Mouse (Mus musculus) forebrain, embryonic 10.5 days (tissue): ENCODE data around the gene Sfr1. TPM values are rescaled to one million over a fixed set of nuclear protein-coding genes. Genes with fewer than 3 reads are reported as not detected.

Source experiments
- DNase-seq: peaks from one replicate; pipeline ENCODE4 v3.0.0-alpha.2; 2017; ENCODE audit warnings: low spot score; ENCODE audit errors: extremely low spot score
- H3K27ac ChIP-seq: fragments of 300-500 bp; sonication (generic); 2 replicates; pipeline ENCODE4 v1.5.1; 2016; ENCODE audit warnings: mild to moderate bottlenecking
- H3K27me3 ChIP-seq: fragments of 300-500 bp; sonication (generic); 2 replicates; pipeline ENCODE4 v1.6.1; 2016; ENCODE audit warnings: mild to moderate bottlenecking; ENCODE audit not compliant: poor library complexity, severe bottlenecking
- H3K36me3 ChIP-seq: fragments of 300-500 bp; sonication (generic); replicated peaks from 2 replicates; pipeline ENCODE4 v1.6.1; 2016; ENCODE audit warnings: mild to moderate bottlenecking, moderate library complexity
- H3K4me1 ChIP-seq: fragments of 300-500 bp; sonication (generic); 2 replicates; pipeline ENCODE4 v1.6.1; 2016
- H3K4me3 ChIP-seq: fragments of 300-500 bp; sonication (generic); 2 replicates; pipeline ENCODE4 v1.5.1; 2016; ENCODE audit warnings: mild to moderate bottlenecking, moderate library complexity
- H3K9me3 ChIP-seq: fragments of 300-500 bp; sonication (generic); 2 replicates; pipeline ENCODE4 v1.6.1; 2016; ENCODE audit warnings: mild to moderate bottlenecking, moderate library complexity
- WGBS: fragments of 180-500 bp; shearing (Covaris S2); methylation state at CpG from one replicate; pipeline ENCODE4 v1.1.7; 2016; 5-methylcytosine and 5-hydroxymethylcytosine counted together
- microRNA-seq: library from miRNA; unstranded; fragments of <30 nt; microRNA quantifications from one replicate; pipeline ENCODE4, GENCODE M21; 2017
- polyA plus RNA-seq: library from polyadenylated mRNA; unstranded; fragments of >200 nt; fragmentation: Nextera tagmentation; extraction: Ambion mirVana; gene quantifications from 2 replicates; pipeline ENCODE4 v1.2.1, GENCODE M21; 2016

Gene Sfr1
- polyA plus RNA-seq, 1 experiment from 2014 or later, result 290 TPM

- DNase-seq, result no peak
- WGBS, result 87% methylated on average over 6 of the region's 6 CpGs
- H3K4me1 ChIP-seq, result no peaks in the 10 kb centered on the region
- H3K27me3 ChIP-seq, result no peaks in the 10 kb centered on the region
- H3K9me3 ChIP-seq, result no peaks in the 10 kb centered on the region
- H3K4me3 ChIP-seq, result no peak overlapping the region
- no peak overlapping the region for H3K27ac ChIP-seq
- H3K36me3 ChIP-seq, result no peaks in the 10 kb centered on the region
These were observed 46.4 kb downstream of the Sfr1 start for GRCm38 (mm10) chr19:47777847-47778246.

GRCm38 (mm10) chr19:47780145-47780544 lies 48.7 kb downstream of the Sfr1 start:
- Histone ChIP-seq H3K36me3 (no peaks in the 10 kb centered on the region), H3K27ac (no peak overlapping the region), H3K9me3 (no peaks in the 10 kb centered on the region), H3K27me3 (no peaks in the 10 kb centered on the region), H3K4me3 (no peak overlapping the region), H3K4me1 (0 out of 2 replicates have a peak, but pooled peaks cover 5% of the 10 kb centered on the region)
- no peak for DNase-seq
- WGBS, result 93% methylated on average over 7 of the region's 7 CpGs

- 79% methylated on average over 11 of the region's 11 CpGs for WGBS
- H3K9me3 ChIP-seq, result no peaks in the 10 kb centered on the region
- 0 out of 2 replicates have a peak, but pooled peaks cover 5% of the 10 kb centered on the region for H3K4me1 ChIP-seq
- DNase-seq, result no peak
- no peak overlapping the region for H3K4me3 ChIP-seq
- no peaks in the 10 kb centered on the region for H3K36me3 ChIP-seq
- no peak overlapping the region for H3K27ac ChIP-seq
- no peaks in the 10 kb centered on the region for H3K27me3 ChIP-seq
These were observed 49.5 kb downstream of the Sfr1 start for GRCm38 (mm10) chr19:47780972-47781371.

GRCm38 (mm10) chr19:47783898-47784297 lies 52.4 kb downstream of the Sfr1 start:
- Histone ChIP-seq H3K4me1 (0 out of 2 replicates have a peak, but pooled peaks cover 5% of the 10 kb centered on the region), H3K27ac (no peak overlapping the region), H3K27me3 (no peaks in the 10 kb centered on the region), H3K4me3 (no peak overlapping the region), H3K9me3 (no peaks in the 10 kb centered on the region), H3K36me3 (no peaks in the 10 kb centered on the region)
- DNase-seq, result no peak
- WGBS, result 89% methylated on average over 6 of the region's 6 CpGs

Small RNAs within 50 kb of the gene (microRNA-seq; reads per million reads assigned to microRNA genes)
- not detected for gene Mir8090

Other genes starting within 250 kb of the Sfr1 start
- 64.3 and 68.1 TPM in 2 replicates for gene Stn1, start 194.2 kb upstream of the Sfr1 start, polyA plus RNA-seq
- 8.8 and 10.3 TPM in 2 replicates for gene Slk, start 152.0 kb upstream of the Sfr1 start, polyA plus RNA-seq
- 0.21 and 0.22 TPM in 2 replicates for gene Col17a1, start 39.6 kb upstream of the Sfr1 start, polyA plus RNA-seq
- gene Gsto1, start 123.3 kb downstream of the Sfr1 start, polyA plus RNA-seq, result 115 and 120 TPM in 2 replicates
- 0.76 and 0.81 TPM in 2 replicates for gene Gsto2, start 133.9 kb downstream of the Sfr1 start, polyA plus RNA-seq
- 0.05 and 0.06 TPM in 2 replicates for gene Cfap43, start 187.6 kb downstream of the Sfr1 start, polyA plus RNA-seq
- gene Itprip, start 187.6 kb downstream of the Sfr1 start, polyA plus RNA-seq, result 21.2 and 21.9 TPM in 2 replicates
- gene Cfap58, start 206.0 kb downstream of the Sfr1 start, polyA plus RNA-seq, result 0.06 TPM in 1 of 2 replicates, not detected in the other